Mouse (Mus musculus) thymus, adult 2 months (tissue): ENCODE results near the gene Slc25a38.

Experiments
- CTCF ChIP-seq: fragments of 200-500 bp; IDR thresholded peaks from 2 replicates; pipeline ENCODE4 v1.5.1; 2012; ENCODE audit warnings: mild to moderate bottlenecking, control low read depth, low read length, moderate library complexity, borderline replicate concordance; ENCODE audit not compliant: control insufficient read depth, poor library complexity, insufficient read depth; ENCODE audit errors: extremely low read depth
- POLR2A ChIP-seq: fragments of 200-500 bp; IDR thresholded peaks from 2 replicates; pipeline ENCODE4 v1.6.1; 2012; ENCODE audit warnings: mild to moderate bottlenecking, low read length, control low read depth, moderate library complexity; ENCODE audit not compliant: control insufficient read depth, poor library complexity, insufficient read depth; ENCODE audit errors: extremely low read depth

GRCm38 (mm10) chr9:120084406-120084805 lies 25.8 kb upstream of the Slc25a38 start:
- no peak for TF ChIP-seq CTCF
- no peak for TF ChIP-seq POLR2A
